Mouse (Mus musculus): ENCODE measurements around the gene Nxnl1. TPM values are rescaled to one million over a fixed set of nuclear protein-coding genes. Genes with fewer than 3 reads are reported as not detected.
"Not testable (repeated sequence)": the region's sequence is repeated elsewhere in the genome, so short reads cannot be mapped to it uniquely, and the experiment has no call there.

Gene Nxnl1
- total RNA-seq, 4 experiments from 2014 or later = 0.14 to 0.19 TPM; not detected in 2

DNA sequence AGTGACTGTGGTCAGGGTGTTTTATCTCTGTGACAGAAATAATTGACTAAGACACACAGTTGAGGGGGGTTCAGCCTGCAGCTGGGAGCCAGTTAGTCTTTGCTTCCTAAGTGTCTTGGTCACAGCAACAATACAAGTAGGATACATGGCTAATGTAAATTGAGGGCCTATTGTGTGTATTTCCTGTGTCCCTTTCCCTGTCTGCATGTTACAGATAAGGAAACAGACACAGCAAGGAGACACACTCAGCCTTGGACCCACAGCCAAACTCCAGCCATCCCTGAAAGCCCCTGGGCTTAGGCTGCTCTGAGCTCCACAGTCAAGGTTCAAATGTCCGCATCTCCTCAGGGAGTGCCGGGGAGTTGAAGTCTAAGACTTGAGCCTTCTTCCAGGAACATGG, 11.8 kb downstream of the Nxnl1 start:
- DNase-seq (ENCODE audit: low spot score) = no peak

DNA sequence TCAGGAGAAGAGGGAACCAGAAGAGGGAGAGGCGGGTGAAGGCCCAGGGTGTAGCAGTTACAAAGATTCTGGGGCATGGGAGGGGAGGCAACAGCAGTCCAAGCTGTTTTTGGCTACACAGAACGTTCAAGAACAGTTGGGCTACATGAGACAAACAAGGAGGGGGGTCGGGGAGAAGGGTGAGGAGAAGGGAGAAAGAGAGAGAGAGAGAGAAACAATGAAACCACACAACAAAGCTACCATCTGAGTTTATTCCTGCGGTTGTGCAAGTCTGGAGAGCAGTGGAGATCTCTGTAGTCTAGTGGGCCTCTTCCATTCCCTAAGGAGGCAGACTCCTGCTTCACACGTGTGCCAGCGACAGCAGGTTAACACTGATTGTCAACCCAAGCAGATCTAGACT, 12.4 kb downstream of the Nxnl1 start:
- no peak for DNase-seq (ENCODE audit: low spot score)

DNA sequence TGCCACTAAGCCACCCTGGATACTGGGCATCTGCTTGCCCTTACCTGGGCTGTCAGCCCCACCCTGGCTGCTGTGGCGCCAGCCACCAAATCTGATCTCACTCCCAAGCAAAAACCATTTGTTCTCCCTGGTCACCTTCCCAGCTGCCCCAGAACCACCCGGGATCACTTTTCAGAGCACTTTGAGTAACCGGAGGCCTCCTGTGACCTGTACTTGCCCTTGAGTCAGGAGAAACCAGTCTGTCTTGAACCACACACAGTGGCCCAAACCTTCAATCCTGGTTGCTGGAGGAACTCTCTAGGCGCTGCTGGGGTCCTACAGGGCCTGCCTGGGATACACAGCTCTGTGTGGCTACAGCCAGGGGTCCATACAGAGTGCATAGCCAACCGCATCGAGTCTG, 13.6 kb downstream of the Nxnl1 start:
- DNase-seq (ENCODE audit: low spot score) = no peak

DNA sequence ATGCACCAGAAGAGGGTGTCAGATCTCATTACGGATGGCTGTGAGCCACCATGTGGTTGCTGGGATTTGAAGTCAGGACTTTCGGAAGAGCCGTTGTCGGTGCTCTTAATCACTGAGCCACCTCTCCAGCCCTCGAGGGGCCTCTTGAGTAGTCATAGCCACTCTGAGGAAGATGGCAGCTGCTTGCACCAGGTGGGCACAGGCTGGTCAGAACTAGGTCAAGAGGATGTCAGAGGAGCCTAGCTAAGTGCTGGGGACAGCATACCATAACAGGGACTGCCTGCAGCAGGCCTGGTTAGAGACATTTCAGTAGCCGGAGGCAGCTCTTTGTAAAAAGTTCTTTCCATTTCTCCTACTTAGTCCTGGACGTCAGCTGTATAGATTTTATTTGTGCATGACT, 15.6 kb downstream of the Nxnl1 start:
- DNase-seq (ENCODE audit: low spot score) = no peak

DNA sequence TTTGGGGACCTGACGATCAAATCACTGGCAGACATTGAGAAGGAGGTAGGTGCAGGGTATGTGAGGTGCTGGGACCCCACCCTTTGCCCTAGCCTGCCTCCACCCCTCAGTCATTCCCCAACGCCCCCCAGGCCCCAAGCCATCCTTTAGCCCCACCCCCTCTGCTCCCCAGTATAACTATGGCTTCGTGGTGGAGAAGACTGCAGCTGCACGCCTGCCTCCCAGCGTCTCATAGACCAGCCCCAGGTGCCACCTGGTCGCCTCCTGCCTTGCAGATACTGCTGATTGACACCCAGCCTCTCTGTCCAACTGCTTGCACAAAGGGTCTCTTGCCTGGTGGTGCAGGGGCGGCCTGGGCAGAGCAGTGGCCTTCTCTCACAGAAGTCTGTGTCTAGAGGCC, 18.8 kb downstream of the Nxnl1 start:
- DNase-seq (ENCODE audit: low spot score) = no peak

DNA sequence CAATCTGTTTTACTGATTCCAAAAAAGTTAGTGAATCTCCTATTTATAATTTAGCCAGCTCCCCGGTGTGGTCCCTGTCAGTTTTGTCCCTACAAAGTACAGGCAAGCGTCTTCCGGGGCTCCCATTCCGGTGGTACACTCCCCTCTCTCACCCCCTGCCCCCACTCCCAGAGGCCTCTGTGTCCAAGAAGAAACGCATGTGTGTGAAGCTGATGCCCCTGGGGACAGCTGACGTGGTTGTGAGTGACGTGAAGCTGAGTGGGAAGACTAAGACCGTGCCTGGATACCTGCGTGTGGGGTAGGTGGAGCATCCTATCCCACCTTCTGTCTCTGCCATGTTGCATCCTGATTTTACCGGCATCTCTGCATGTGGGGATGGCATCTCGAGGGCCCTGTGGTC, 21.3 kb downstream of the Nxnl1 start:
- DNase-seq (ENCODE audit: low spot score) = no peak

DNA sequence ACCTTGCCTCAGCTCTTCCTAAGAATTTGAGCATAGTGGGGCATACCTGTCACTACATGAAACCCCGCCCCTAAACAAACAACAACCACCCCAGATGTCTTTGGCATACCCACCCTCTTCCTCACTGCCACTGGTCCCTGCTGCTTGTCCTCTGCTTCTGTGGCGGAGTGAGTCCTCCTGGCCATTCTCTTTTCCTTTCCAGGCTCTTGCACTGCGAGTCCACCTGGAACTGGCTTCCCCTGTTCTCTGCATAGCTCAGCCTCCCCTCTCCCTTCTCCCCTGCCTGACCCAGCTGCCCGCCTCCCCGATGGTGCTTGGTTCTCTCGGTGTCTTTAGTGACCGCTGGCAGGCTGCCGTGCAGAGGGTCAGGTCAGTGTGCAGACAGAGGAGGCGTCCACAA, 22.6 kb downstream of the Nxnl1 start:
- DNase-seq (ENCODE audit: low spot score) = no peak

DNA sequence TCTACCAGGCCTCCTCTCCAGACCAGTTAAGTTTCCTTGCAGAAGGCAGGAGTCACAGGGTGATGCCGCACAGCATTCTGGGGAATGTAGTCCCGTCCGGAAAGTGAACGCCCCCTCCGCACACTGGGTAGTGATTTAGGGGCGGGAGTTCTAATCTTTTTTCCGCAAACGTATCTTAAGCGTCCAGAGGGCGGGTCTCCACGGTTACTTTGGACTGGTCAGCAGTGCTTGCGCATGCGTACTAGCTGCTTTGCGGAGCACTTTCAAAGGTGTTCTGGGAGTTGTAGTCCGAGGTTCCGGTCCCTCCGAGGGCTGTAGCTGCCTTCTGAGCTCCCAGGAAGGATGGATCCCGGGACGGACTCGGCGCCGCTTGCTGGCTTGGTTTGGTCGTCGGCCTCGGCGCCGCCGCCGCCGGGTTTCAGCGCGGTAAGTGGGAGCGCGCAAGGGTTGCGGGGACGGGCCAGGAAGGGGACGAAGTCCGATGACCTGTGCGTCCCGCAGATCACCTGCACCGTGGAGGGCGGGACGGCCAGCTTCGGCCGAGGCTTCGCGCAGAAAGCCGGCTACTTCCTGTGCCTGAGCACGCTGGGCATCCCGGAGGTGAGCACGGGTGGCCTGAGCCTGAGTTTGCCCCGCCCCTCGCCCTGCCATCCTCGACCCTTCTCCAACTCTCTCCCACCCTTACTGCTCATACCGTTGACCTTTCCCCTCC, 23.6 kb downstream of the Nxnl1 start, which contains the start of gene Mvb12a:
Gene Mvb12a (plus strand): TSS at position 291 of the 712 bp plus-strand sequence.
- peak; percentile 99 for DNase-seq (ENCODE audit: low spot score)

DNA sequence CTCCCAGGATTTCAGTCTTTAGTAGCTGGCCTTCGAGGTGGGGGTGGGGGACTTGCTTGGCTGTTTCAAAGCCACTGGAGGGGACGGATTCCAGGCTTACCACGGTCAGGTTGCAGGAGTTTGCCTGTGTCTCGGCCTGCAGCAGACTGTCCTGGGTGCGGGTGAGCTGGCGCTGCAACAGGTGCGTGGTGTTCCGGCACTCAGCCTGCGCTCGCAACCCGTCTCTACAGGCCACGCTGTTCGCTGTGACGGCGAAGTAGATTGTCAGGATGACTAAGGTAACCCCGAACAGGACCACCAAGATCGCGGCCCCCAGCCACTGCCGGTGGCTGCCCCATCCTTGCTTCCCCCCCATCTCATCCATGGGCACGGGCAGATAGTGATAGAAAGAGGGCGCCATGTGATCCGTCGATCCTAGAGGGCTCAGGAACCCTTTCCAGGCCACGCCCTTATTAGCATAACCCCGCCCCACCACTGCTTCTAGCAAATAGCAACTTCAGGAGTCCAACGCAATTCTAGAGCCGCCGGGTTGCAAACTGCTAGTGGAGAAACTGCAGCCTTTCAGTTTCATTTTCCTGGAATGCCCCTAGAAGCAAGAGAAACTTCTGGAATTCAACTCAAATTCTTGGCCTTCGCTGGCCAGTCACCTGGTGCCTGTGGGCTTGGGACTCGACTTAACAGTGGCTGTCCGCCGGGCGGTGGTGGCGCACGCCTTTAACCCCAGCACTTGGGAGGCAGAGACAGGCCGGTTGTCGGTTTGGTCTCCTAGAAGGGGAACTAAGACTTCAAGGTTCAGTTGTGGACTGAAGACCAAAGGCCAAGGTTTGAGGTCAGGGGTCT, 29.2 kb downstream of the Nxnl1 start, which contains the start of gene Bst2:
Gene Bst2 (minus strand): TSS at position 429 of the 840 bp plus-strand sequence.
- DNase-seq (ENCODE audit: low spot score) = peak; percentile 93

DNA sequence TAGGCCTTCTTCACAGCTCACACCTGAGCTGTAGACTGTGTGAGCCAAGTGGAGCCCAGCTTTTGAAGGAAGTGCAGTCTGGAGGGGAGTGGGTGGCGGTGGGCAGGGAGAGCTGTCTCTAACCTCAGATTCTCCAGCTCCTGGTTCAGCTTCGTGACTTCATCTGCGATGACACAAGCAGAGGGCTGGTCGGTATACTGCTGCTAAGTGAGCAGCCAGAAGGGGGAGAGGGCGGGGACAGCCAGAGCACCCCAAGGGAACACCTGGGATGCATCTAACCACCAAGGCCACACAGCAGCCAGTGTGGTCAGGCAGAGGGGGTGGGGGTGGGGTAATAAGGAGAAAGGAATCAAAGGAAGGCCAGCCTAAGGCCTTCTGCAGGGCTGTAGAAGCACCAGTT, 30.7 kb downstream of the Nxnl1 start:
- no peak for DNase-seq (ENCODE audit: low spot score)

DNA sequence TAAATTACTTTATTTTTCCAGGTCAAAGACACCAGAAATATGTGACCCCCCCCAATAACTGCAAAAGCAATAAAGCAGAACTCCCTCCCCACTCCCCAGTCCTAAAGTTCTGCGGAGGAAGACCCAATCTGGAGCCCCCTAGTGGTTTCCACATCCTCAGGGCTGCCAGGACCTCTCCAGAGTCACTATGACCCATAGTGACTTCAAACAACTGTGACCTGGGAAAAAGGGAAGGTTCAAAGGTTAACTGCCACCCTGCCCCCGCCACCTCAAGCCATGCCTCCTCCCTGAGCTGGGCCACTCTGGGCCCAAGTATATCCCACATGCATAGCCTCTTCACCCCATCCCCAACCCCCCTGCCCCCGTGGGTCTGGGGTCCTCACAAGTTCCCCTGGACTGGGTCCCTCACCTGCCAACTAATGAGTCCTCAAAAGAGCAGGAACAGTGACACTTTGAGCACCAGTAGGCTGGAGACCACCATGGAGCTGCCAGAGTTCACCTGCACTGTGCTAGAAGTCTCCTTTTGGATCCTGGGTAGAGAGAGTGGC, 32.1 kb downstream of the Nxnl1 start:
- DNase-seq (ENCODE audit: low spot score) = no peak

DNA sequence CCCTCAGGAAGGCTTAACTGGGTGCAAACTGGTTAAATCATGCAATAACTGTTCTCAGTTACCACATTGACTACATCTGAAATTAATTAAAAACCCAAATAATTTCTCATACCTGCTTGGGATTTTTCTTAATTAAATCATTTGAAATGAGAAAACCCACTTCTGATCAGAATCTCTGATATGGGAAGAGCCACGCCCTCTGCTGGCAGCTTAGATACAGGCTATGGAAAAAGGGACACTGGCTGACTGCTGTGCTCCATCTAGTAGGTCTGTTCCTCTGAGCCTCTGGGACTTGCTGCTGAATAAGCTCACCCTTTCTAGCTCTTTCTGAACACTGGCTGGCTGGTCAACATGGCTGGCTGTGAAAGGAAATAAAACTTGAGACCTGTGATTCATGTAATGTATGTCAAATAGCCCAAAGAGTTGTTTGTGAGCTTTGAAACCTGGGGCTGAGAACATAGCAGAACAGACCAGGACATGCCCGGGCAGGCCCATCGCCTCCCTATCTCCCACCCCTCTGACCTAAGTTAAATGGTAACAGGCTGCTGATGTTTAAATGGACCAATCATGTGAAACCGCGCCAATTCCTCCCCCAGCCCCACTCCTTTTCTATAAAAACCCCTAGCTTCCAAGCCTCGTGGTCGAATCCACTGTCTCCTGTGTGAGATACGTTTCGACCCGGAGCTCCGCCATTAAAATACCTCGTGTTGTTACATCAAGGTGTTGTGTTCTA, 35.5 kb downstream of the Nxnl1 start:
- not testable (repeated sequence) for DNase-seq (ENCODE audit: low spot score)

DNA sequence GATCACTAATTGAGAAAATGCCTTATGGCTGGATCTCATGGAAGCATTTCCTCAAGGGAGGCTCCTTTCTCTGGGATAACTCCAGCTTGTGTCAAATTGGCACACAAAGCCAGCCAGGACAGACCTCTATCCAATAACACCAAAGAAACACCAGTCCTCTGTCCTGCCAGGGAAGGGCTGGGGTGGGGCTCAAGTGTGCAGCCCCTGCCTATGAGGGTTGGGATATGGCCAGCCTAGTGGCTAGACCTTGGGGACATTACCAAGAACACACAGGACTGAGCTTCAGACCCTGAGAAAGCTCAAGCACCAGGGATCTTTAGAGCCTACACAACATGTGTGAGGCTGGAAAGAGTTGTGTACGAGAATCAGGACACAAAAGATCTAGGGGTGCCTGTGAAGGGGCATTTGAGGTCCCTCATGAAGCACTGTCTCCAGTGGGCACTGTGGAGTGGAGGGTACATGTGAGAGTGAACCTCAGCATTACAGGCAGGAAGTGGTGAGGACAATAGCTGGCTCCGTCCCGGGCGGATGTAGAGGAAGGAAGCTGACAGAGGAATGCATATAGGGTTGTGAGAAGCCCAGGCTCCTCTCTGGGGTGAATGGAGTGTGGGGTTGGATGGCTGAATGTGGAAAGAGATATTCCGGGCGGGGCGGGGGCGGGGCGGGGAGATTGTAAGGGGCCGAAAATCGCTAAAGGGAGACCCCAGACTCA, 37.9 kb downstream of the Nxnl1 start:
- DNase-seq (ENCODE audit: low spot score) = peak; percentile 66

DNA sequence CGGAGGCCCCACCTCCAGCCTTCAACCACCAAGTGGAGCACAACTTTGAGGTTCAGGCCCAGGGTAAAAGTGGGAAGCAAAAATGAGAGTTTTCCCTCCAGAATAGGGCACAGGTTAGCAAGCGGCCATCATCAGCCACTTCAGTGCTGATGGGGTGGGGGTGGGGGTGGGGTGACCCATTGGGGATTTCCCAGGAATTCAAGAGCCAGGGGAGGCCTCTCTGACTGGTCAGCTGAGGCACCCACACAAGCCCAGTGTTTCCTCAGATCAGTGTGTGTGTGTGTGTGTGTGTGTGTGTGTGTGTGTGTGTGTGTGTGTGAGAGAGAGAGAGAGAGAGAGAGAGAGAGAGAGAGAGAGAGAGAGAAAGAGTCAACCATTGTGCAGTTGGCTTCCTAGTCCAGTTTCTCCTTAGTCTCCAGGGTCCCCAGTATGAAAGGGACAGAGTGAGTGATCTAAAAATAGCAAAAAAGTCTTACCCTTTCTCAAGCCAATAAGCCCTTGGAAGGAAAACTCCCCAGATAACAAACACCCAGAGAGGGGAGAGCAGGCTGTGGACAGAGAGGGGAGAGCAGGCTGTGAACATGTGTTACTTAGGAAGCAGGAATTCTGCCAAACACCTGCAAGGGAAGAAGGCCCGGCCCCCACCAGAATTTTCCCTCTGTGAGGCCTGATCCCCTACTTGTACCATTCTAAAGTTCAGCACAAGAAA, 39.1 kb downstream of the Nxnl1 start:
- DNase-seq (ENCODE audit: low spot score) = no peak

DNA sequence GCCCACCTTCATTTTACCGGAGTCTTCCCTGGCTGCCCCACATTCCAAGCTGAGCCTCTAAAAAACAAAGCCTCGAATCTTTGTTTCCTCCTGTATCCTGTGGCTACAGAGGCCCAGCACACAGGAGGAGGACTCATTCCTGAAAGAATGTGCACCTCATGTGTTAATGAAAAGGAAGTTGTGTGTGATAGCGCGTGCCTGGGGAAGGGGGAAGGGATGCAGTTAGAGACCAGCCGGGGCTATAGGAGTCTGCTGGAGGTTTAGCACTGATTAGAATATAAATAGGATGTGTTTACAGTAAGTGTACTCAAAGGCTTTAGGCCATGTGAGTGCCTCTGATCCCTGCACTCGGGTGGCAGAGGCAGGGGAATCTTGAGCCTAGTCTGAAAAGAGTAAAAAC, 40.1 kb downstream of the Nxnl1 start:
- no peak for DNase-seq (ENCODE audit: low spot score)

DNA sequence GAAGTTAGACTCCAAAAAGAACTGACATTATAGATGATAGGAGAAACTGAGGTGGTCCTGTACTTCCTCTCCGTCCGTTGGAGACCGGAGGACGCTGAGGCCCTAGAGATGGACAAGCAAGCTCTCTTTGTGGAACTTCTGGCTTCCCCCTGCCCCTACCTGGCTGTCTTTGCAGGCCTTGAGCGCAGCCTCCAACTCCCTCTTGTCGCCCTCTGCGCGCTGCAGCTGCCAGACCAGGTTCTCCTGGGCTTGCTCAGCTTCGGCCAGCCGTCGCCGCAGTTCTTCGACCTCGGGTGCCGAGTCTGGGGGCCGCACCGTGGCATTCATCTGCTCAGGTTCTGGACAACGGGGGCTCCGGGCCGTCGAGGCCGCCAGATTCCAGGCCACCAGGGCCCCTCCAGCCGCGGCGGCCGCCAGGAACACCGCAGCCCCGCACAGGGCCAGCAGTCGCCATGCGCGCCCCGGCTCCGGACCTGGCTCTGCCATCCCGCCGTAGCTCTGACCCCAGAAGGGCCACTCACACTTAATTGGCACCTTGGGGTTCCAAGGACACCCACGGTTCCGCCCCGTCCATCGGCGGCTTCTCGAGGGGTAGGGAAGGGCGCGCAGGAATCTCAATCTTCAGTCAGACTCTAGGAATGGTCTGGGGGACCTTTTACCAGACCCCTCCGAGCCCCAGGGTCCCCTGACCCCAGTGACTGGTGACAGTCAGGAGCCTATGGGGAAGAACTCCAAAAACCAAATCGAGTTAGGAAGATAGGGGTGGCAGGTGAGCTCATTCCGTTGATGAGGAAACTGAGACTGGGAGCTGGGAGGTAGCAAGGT, 41.0 kb downstream of the Nxnl1 start, which contains the start of gene Ccdc194:
Gene Ccdc194 (minus strand): TSS at position 486 of the 825 bp plus-strand sequence.
- no peak for DNase-seq (ENCODE audit: low spot score)

DNA sequence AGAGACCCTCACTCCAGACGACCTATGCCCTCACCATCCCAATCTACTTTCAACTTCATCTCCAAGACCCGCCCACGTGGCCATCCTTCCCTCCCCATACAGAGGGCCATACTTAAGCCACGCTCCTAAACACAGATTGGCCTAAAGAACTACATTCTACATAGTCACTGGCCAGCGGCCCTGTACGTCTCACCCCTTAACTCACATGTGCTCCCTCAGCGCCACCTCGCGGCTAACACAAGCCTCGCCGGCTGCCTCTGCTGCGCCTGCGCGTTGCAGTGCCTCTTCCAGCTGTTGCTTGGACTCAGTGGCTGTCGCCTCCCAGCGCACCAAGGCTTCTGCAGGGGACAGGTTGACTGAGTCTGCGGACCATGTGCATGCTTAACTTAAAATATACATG, 44.8 kb downstream of the Nxnl1 start:
- DNase-seq (ENCODE audit: low spot score) = peak; percentile 96

DNA sequence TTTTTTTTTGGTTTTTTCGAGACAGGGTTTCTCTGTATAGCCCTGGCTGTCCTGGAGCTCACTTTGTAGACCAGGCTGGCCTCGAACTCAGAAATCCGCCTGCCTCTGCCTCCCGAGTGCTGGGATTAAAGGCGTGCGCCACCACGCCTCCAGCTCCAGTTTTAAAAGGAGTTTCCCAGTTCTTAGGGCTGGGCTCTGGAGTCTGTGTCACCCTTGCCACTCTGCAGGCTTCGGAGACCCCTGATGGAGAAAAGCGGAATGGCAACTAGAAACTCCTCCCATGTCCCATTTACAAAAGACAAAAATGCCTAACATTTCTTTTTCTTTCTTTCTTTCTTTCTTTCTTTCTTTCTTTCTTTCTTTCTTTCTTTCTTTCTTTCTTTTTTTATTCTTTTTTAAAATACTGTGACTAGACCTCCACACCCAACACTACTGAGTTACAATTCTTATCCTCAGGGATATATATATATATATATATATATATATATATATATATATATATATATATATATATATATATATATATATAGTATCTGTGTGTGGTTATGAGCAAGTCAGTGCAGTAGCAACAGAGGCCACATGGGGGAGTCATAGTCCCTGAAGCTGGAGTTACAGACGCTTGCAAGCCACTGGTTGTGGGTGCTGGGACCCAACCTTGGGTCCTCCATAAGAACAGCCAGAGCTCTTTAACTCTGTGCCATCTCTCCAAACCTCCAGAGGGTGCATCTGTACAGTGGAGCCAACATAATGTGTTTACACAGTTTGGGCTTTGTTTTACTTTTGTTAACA, 47.2 kb downstream of the Nxnl1 start:
- peak; percentile 77 for DNase-seq (ENCODE audit: low spot score)

DNA sequence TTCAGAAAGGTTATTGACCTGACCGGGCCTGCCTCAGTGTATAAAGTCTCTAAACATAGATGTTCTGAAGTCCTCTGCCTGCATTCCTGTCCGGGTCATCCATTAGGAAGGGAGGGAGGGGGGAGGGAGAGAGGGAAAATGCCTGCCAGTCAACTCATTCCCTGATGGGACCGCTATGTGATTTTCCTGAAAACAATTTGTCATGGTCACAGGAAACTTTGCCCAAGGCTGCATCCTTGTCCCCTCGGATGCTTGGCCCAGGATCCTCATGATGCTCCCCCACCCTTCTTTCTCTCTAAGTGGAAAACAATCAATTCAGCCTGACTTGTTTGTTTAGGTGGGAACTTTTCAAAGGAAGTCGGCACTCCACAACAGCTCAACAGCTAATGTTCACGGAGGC, 49.6 kb downstream of the Nxnl1 start:
- no peak for DNase-seq (ENCODE audit: low spot score)
